Mouse (Mus musculus) embryo, embryonic 10.5 days (tissue): Measurements from ENCODE around the gene Lmf1.

Source experiments
- DNase-seq: peaks from one replicate; pipeline ENCODE4 v3.0.0-alpha.2; 2015; ENCODE audit warnings: low spot score

Gene Lmf1

DNA sequence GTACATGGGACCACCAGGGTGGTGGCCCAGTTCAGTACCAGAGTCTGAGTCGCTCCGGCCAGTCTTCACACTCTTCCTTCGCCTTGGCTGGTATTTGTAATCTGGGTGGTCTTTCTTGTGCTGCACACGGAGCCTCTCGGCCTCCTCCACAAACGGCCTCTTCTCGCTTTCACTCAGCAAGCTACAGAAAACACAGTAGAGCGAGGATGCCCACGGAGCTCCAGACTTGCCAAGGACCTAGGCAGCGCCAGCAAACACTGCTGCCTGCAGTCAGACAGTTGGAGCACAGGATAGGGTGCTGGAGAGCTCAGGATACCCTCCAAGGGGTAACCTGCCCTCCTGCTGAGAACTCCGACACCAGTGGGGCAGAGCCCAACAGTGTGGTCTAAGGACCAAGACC is 10.0 kb upstream of the Lmf1 start:
- DNase-seq, result no peak

DNA sequence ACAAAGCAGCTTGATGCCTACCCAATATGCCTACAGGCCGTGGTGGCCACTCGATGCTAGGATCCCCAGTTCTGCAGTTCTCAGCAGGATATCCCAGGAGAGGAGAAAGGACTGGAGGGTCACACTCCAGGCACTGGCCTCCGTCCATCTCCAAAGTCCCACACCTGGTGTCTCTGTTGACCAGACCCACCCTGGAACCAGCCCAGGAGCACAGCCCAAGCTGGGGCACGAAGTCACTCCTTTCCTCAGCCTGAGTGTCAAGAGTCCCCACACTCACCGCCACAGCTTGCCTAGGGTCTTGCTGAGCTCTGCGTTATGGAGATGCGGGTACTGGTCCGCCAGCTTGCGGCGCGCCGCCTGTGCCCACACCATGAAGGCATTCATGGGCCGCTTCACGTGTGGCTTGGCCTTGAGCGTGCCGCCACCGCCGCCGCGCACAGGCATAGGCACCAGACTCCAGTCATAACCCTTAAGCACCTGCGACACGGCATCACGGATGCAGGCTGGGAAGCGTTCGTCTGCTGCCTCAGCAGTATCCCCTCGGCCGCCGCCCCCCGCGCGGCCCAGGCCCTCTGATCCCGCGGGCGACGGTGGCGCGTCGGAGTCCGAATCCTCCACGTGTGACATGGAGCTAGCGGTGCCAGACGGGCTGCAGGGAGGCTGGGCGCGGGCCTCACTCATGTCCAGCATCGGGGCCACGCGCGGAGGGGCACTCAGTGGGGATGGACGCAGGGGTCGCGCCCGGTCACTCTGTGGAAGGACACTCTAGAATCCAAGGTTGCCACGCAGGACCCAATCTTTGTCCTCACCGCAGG is 8.8 kb upstream of the Lmf1 start:
- DNase-seq, result peak; percentile 37

DNA sequence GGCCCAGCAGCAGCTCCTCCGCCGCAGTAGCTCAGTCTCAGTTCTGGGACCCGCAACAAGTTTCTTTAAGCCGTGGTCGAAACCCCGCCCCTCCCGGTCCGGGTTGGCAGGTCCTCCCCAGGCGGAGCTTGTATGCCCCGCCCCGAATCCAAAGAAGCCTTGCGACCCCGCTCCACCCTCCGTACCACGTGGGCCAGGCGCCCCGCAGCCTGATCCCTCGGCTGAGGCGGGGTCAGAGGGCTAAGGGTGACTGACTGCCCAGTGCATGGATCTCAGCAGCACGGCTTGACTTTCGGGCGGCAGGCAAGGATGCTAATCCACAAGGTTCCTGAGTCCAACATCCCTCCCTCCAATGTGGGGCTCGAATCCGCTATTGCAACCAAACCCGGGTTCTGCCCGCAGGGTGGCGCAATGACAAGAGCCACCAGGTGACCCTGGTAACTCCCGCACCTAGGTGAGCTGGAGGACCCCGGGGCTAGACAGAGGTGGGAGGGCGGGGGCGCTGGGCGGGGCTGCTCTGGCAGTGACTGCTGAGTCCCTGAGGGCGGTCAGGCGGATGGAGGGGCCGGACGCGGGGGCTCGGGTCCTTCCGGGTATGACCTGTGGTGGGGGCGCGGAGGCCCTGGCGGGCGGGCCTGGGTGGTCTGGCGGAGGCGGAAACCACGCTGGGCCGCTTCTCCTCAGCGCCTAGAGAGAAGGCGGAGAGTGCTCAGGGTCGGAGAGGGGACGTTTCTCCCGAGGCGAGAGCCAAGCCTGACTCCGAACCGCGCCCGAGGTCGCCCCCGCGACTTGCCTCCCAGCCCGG is 8.0 kb upstream of the Lmf1 start, which contains the start of gene Sox8:
Gene Sox8, minus strand, starts transcription at position 39 of the 805 bp plus-strand sequence.
- peak; percentile 98 for DNase-seq

DNA sequence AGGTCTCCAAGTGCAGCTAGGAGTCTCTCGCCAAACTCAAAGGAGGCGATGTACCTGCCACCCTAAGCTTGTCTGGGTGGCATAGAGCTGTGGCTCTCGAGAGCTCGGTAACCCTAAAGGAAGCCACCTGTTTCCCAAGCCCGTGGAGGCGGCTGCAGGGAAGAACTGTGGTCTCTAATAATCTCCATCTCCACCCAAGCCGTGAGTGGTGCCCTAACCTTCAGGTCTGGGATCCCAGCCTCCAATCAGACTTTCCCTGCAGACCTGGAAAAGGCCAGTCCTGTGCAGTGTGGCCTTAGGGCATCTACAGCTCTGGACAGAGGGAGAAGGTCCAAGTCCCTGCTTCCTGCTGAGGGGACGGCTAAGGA is 7.4 kb upstream of the Lmf1 start:
- DNase-seq, result peak; percentile 18

DNA sequence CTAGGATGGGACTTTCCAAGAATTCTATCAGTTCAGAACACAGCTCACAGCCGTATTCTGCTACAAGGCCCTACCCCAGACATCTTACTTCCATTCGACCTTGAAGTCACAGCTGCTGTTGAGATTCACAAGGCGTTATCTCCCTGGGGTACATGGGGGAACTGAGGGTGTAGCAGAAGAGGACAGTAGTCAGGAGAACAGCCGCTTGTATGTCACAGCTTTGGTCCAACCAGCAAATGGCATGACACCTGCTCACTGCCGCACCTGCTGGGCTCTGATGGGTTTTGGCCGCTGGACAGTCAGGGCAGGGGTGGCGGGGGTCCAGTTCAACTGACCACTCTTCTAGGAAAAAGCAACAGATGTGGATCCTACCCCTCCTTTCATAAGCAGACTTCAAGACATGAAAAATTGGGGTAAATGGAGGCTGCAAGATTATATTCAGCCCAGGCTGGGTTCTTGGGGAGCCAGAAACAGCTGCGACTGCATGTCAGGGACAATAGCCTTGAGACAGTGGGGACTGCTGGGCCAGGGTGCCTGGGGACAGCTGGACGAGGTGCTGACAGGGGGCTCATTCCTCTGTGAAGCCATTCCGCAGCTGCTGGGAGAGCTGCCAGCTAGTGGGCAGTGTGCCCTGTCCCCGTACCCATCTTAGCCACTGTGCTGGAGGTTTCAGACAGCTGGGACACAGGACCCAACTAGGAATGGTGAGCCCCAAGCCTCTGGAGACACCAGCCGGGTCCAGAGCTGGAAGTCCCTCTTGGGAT is 3.5 kb upstream of the Lmf1 start:
- DNase-seq, result no peak

DNA sequence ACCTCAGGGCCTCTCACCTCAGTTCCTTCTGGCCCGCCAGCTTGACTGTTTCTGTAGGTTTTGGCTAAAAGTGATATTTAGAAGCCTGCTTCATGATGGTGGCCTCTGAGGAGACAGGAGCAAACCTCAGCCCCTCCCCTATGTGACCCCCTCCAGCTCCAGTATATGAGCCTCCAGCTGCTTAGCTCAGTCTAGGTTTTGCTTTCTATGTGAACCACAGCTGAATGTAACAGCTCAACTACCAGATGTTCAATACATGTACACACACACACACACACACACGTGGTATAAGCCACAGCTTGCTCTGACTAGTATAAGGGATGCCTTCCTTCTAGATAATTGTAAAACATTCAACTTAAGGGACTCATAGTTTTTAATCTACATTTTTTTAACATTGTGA is 2.9 kb upstream of the Lmf1 start:
- DNase-seq, result no peak

DNA sequence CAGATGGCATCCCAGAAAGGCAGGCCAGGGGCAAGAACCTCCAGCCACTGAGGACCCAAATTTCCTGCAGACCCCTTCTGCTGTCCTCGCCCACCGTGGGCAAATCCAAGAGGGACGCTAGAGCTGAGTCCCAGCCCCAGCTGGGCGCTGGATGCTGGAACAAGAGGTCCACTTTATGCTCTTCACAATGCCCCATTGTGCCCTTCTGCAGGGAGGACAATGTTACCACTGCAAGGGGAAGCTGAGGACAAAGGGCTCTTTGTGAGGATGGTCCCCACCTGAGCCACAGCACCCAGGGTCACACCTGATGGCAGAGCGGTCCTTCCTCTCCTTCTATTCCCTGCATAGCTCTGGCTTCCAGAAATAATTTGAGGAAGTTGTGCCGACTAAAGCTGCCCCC is 1.6 kb upstream of the Lmf1 start:
- no peak for DNase-seq

DNA sequence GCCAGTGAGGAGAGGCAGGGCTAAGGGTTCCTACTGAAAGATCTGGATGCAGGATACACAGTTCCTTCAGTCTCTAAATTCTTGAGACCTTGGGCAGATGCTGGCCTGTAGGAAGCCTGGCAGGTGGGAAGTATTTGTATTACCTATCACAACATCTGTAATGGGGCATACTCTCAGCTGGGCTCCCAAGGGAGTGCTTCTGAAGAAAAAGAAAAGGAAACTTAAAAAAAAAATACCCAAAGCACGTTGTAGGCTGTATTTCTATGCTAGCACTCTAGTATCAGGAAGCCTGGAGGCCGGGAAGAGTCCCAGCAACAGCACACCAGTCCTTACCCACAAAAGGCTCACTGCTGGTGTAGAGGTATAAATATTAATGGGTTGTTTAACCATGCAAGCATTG is 1.2 kb upstream of the Lmf1 start:
- DNase-seq, result no peak

DNA sequence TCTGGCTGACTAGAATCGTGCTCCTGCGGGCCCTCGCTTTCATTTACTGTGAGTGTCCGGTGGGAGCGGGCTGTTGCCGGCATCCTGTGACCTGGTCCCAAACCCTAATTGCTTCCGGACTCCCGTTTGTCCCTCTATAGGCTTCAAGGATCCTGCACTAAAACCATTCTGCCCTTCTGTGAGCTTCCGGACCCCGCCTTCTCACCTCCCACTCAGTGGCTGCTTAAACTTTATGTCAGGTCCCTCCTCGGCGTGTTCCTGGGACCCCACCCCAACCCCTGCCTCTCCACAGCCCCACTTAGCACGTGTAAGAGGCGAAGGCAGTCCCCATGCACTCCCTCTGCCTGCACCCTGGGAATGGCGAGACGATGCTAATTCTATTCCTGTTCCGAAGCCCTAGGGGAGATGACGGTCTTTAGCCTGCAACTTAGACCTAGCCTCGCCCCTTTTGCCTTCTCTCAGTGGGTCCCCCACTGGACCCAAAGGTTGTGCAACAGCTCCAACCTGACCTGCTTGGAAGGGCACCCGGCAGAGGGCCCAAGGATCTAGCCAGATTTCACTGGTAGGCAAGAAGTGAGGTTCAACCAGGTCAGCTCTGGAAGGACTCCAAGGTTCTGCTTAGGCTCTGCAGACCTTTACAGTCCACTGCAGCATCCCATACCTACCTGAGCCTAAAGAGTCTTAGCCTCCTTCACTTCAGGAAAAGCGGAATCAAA is 605 bp downstream of the Lmf1 start:
- no peak for DNase-seq

DNA sequence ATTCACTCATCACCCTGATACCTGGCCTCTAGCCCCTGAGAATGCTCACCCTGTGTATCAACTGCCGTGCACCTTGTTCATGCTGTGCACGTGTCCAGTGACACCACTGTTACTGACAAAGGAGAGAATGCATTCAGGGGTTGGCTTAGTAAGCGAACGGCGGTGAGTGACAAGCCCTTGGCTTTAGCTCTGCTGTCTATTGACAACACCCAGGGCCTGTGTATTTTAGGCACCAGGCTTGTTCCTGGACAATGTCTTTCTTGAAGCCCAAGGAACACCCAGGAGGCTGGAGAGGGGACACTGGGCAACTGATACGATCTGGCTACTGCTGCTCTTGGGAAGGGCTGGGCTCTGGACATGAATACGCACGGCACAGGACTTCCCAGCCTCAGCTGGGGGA is 3.2 kb downstream of the Lmf1 start:
- no peak for DNase-seq

DNA sequence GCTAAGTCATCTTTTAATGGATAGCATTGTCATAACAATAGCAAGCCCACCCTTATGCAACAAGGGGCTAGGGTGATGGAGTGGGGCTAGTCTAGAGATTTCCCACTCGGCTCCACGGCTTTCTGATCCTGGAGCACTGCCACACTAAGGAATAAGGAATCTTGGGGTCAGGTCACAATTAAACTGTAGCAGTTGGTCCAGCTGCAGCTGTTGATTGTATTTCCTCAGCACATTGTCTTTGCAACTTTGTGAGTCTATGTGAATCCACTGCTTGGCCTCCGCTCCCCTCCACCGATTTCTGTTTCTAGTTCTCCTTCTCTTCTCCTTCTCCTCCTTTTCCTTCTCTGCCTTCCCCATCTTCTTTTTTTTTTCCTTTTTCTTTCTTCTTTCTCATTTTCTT is 4.2 kb downstream of the Lmf1 start:
- no peak for DNase-seq

DNA sequence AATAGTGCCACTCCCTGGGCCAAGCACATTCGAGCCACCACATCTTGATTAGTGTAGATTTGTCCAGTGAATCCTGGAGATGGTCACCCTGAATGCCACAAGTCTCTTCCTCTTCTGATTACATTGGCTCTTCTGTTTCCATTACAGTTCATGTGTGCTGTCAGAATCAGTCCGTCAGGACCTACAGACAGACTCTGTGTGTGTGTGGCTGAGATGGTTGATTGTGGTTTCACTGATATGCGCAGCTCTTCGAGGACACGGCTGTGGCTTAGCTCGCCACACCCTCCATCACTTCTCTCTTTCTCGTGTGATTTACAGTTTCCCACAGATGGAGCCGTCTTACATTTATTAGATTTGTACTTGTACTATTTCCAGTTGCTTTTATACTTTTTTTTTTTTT is 5.0 kb downstream of the Lmf1 start:
- DNase-seq, result no peak

DNA sequence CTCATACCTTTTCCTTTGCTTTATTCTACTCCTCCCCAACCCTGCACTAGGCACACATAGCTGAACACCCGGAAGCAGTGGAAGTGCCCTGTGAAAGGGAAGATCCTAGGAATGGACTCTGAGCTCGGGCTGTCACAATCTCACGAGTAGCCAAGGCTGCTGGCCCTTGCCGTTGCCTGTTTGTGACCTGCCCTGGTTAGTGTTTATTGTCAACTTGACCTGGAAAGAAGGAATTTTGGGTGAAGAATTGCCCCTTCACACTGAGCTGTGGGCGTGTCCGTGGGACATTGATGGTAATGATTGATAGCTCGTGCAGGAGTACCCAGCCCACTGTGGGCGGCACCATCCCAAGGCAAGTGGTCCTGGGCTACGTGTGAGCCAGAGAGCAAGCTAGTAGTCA is 5.8 kb downstream of the Lmf1 start:
- DNase-seq, result no peak

DNA sequence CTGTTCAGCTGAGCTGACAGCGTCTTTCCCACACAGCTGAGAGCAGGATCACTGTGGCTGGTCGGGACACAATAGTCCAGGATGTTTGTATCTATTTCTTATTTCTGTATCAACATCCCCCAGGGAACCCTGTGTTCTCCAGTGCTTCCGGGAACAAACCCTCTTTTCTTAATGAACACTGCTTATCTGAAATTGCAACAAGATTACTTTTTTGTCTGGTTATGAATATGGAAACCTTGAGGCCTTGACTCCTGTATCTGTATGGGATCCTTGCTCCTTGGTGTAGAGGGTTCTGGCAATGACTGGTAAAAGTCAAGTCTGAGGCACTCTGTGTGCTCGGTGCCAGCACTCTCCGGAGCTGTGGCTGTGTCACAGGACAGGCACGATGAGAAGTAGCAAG is 11.2 kb downstream of the Lmf1 start:
- DNase-seq, result no peak

DNA sequence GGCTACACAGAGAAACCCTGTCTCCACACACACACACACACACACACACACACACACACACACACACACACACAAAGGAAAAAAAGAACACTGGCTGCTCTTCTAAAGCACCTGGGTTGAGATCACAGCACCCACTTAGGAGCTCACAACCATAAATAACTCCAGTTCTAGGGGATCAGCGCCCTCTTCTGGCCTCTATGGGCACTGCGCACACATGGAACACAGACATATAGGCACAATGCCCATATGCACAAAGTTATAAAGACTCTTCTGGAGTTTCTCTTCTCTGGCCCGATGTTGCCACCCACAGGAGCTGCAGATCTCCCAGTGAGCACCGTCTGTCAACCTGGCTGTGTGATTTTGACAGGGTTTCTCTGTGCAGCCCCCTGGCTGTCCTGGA is 12.1 kb downstream of the Lmf1 start:
- no peak for DNase-seq

DNA sequence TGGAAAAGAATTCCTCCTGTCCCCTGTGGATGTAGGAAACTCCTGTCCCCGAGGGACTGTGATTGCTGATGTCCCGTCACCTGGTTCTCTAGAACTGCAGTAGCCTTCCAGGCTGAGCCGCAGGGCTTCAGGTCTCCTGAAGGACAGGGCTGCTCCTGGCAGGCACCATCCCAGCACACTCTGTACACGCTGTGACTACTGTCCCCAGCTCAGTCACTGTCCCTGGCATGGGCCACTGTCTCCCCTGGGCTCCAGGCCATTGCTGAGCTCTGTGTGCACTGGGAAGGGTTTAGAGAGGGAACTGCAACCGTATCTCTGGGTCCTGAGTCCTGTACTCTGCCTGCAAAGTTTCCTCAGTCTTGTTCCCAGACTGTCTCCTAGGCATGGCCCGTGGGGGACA is 13.5 kb downstream of the Lmf1 start:
- DNase-seq, result no peak

DNA sequence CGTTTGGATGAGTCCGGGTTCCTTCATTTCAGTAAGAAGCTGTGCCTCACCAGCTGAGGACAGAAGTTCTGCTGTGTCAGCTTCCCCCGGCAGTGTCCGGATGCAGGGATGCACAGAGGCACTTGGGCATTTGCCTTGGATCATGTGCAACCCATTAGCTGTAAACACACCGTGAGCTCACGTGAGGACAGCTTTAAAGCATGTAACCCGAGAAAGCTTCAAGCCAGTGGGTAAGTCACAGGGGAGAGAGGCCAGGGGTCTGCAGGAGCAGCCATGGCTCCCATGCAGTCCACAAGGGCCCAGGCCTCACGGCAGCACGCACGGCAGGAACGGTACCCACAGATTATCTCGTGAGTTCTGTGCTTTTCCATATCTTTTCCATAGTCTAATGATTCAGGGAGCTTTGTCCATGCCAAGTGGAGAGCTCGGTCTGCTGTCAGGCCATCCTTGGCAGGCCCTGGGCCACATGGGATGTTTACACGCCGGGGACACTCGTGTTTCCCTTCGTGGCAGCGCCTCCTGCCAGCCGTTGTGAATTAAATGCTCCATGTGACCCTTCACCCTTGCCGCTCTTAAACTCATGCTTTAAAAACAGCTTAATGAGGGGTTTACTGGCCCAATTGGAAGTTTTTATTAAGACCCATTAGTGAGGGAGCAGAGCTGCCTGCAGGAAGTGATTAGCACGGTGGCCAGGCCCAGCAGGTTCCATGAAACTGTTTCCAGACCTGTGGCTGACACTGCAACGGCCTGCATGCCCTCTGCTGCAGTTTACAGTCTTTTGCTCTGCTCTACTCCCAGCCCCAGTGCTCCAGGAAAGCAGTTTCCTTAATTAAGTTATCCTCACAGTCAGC is 14.8 kb downstream of the Lmf1 start:
- peak; percentile 78 for DNase-seq

DNA sequence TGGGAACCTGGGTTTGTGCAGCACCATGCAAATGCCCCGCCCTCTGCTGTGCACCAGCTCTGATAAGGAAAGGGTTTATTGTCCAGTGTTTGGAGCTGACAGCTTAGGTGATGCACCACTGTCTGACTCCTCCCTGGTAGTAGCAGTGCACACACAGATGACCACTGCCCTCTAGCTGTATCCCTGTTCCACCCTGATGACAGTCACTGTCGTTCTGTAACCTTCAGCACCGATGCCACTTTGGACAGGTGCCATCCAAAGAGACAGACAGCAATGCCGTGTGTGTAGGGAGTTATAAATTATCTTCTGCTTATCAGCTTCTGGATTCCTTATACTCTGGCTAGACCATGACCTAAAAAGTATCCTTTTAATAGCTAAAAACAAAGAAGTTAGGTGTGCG is 16.6 kb downstream of the Lmf1 start:
- no peak for DNase-seq

DNA sequence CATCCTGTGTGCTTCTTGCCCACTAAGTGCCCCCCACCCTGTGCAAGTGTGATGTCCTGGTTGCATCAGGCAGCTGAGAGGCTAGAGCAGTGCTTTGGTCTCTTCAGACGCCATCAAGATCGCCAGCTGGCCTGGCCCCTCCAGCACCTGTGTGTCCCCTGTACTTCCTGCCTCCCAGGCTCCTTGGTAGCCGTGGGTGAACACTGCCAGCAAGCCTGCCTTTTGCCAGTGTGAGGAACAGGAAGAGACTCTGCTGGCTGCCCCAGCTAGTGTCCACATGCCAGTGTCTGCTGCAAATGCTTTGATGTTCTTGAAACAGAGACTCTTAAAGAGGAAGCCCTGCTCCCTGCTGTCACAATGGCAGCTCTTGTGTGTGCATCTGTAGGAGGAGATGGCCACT is 18.7 kb downstream of the Lmf1 start:
- DNase-seq, result no peak

DNA sequence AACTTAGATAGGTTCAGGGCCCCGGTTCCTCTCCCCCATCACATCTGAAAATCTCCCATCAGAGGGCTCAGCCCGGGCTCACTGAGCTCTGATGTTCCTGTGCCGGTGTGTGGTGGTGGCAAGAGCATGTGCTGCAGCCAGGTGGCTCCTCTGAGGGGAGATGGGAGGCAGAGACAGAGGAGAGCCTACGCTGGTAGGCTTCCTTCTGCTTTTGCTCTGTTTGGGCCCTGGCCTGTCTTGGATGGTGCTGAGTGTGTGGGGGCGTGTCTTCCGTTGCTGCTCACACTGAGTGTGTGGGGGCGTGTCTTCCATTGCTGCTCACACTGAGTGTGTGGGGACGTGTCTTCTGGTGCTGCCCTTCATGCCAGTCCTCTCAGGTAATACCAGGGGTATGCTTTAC is 23.5 kb downstream of the Lmf1 start:
- DNase-seq, result no peak

DNA sequence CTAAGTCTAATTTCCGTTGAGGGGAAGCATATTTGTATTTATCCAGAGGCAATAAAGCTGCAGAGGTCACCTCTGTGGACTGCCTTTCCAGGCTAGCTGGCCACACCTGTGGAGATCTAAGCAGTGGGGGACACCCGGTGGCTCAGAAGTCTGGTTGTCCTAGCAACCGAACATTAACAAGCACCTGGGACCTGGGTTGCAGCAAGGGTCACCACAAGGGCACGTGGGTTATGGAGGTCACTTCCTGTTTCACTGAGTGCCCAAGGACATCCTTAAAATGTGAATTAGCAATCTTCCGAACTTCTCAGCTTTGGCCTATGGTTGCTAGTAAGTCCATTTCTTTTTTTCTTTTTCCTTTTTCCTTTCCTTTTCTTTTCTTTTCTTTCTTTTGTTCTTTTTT is 25.3 kb downstream of the Lmf1 start:
- DNase-seq, result peak; percentile 53
